Mouse (Mus musculus) testis, adult 2 months (tissue): ENCODE measurements at regions not wholly inside any gene's neighbourhood (a gene's known extent, or its start where the extent isn't known, plus 50 kb on each side); places are given as distances from the start of the nearest gene placed in this dataset.
A peak's percentile ranks its signal among the peaks of the same experiment; 100 is the strongest.

ENCODE experiments used
- CTCF ChIP-seq: fragments of 200-500 bp; IDR thresholded peaks from 2 replicates; pipeline ENCODE4 v1.5.1; 2012; ENCODE audit warnings: low read depth, mild to moderate bottlenecking, inconsistent platforms, low read length, moderate library complexity; ENCODE audit not compliant: control insufficient read depth, insufficient read depth, insufficient replicate concordance
- POLR2A ChIP-seq: fragments of 200-500 bp; IDR thresholded peaks from 2 replicates; pipeline ENCODE4 v1.6.1; 2012; ENCODE audit warnings: low read depth, mild to moderate bottlenecking, inconsistent platforms, low read length, moderate library complexity; ENCODE audit not compliant: control insufficient read depth

DNA sequence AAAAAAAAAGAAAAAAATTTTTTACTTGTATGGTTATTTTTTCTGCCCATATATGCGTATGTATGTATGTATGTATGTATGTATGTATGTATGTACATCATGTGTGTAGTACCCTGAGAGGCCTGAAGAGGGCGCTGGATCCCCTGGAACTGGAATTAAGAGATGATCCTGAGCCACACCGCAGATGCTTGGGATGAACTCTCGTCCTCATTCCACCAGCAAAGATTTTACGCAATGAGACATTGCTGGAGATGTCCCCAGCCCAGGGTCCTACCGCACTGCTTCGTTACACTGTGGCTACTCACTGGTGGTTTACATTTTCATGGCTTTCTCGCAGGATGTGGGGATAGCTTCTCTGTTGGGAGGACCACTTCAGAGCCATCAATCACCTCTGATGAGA, 53.5 kb upstream of the Exoc6 start:
- peak; percentile 63; the same call in 1 of the 2 replicates for TF ChIP-seq CTCF
- TF ChIP-seq POLR2A = no peak
